Mouse (Mus musculus) MEL (cell line): ENCODE measurements at regions not wholly inside any gene's neighbourhood (a gene's known extent, or its start where the extent isn't known, plus 50 kb on each side); places are given as distances from the start of the nearest gene placed in this dataset.

ENCODE experiments used
- CTCF ChIP-seq, 3 experiments: IDR thresholded peaks in 2 of 3; conservative IDR thresholded peaks in 1 of 3; 2 replicates each; pipeline ENCODE4 v1.5.1; 2011 to 2012; ENCODE audit warnings: low read length in 3 of 3, low read depth in 2 of 3, mild to moderate bottlenecking in 2 of 3, improper control_type of control experiment in 1 of 3, inconsistent platforms in 1 of 3, mixed read lengths in 1 of 3, moderate library complexity in 1 of 3; ENCODE audit not compliant: control insufficient read depth in 1 of 3, insufficient read depth in 1 of 3, poor library complexity in 1 of 3, severe bottlenecking in 1 of 3
- POLR2A ChIP-seq, 2 experiments: IDR thresholded peaks; 2 replicates each; pipeline ENCODE4 v1.6.1; 2011 to 2012; ENCODE audit warnings: low read length in 2 of 2, mild to moderate bottlenecking in 2 of 2, control low read depth in 1 of 2, improper control_type of control experiment in 1 of 2, low read depth in 1 of 2, moderate library complexity in 1 of 2; ENCODE audit not compliant: control insufficient read depth in 1 of 2, insufficient read depth in 1 of 2, poor library complexity in 1 of 2

DNA sequence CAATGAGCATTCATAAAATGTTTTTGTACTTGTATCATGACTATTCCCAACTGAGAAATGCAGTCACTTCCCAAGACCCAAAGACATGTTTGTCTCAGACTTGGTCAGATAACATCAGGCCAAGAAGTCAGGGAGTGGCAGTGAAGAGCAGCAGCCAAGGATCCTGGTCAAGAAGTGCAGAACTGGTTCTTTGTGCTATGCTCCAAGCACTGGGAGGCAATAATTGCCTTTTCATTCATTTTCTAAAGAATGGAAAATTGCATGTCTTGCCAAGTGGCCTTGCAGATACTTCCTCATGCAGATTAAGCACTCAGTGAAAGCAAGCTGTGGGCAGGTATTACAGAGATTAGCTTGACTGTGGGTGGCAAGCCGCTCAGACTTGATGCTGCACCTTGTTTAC is 253.5 kb upstream of the Atp2b1 start:
- TF ChIP-seq CTCF (IDR thresholded peaks at IDR 0.05 in 2 of 3, conservative IDR thresholded peaks at IDR 0.05 in 1 of 3; ENCODE audit: control insufficient read depth in 1 of 3, insufficient read depth in 1 of 3, low read depth in 2 of 3, low read length in 3 of 3, poor library complexity in 1 of 3, severe bottlenecking in 1 of 3) (no peak), POLR2A (IDR thresholded peaks at IDR 0.05; ENCODE audit: control insufficient read depth in 1 of 2, insufficient read depth in 1 of 2, low read depth in 1 of 2, low read length in 2 of 2, poor library complexity in 1 of 2) (no peak)
